27 mouse cellular contexts compared by ENCODE assay signal in the genomic region with DNA sequence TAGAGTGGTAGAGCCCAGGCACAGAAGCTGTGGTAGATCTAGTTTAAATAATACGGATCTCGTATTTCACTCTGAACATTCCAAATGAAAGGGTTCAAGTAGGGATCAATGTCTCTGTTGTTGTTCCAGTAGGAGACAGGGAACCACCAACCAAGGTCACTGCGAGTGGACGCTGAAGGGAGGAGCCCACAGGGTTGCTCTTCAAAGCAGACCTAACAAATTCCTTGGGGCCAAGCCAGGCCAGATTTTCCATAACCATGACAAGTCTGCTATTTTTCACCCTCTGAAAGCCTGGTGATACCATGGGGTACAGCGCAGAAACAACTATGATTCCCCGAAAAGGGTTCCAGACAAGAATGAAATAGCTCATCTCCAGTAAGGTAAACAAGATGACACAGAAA.
DNase-seq lines count a peak whose midpoint lies in the region; ATAC-seq and TF ChIP-seq lines count a peak whose summit lies in the region.
"Had no signal": no experiment of that assay in that cellular context is flagged by ENCODE, and none has a peak within 500 bp of the region (broad histone marks: within the 10 kb centered on the region; RNA-seq: fewer than 3 reads in every experiment).

No protein-coding gene starts in this region.

- no peak for TF ChIP-seq POLR2A in heart, adult 2 months (IDR thresholded peaks at IDR 0.05; ENCODE audit: insufficient read depth, low read depth, low read length)

- no peak overlapping the region for H3K4me3 ChIP-seq in embryonic facial prominence, embryonic 15.5 days (replicated peaks)
- H3K4me3 ChIP-seq in heart, adult 2 months: no peak overlapping the region
- H3K4me3 ChIP-seq: forebrain, embryonic 12.5 days; heart, embryonic 15.5 days; limb, embryonic 15.5 days; midbrain, embryonic 15.5 days; neural tube, embryonic 13.5 days had no signal

- TF ChIP-seq CTCF in heart, adult 2 months (IDR thresholded peaks at IDR 0.05): no peak

- no peak overlapping the region for H3K4me2 ChIP-seq in embryonic facial prominence, embryonic 15.5 days (replicated peaks)
- H3K4me2 ChIP-seq: forebrain, embryonic 12.5 days; heart, embryonic 15.5 days; hindbrain, embryonic 14.5 days; limb, embryonic 15.5 days; lung, embryonic 14.5 days; midbrain, embryonic 15.5 days; neural tube, embryonic 13.5 days had no signal

- H3K9me3 ChIP-seq in embryonic facial prominence, embryonic 15.5 days (replicated peaks): no peaks in the 10 kb centered on the region
- H3K9me3 ChIP-seq: forebrain, embryonic 12.5 days; G1E; heart, embryonic 15.5 days; limb, embryonic 15.5 days; midbrain, embryonic 15.5 days; neural tube, embryonic 13.5 days had no signal

- no peaks in the 10 kb centered on the region for H3K36me3 ChIP-seq in embryonic facial prominence, embryonic 15.5 days
- no peaks in the 10 kb centered on the region for H3K36me3 ChIP-seq in heart, adult 2 months (ENCODE audit: control insufficient read depth, insufficient read depth, low read length)
- H3K36me3 ChIP-seq: forebrain, embryonic 12.5 days; G1E; heart, embryonic 15.5 days; limb, embryonic 15.5 days; midbrain, embryonic 15.5 days; neural tube, embryonic 13.5 days had no signal

- H3K27ac ChIP-seq in embryonic facial prominence, embryonic 15.5 days (replicated peaks): 0 out of 2 replicates have a peak overlapping the region, but pooled peaks have one; percentile 11
- no peak overlapping the region for H3K27ac ChIP-seq in heart, adult 2 months
- H3K27ac ChIP-seq: forebrain, embryonic 12.5 days; heart, embryonic 15.5 days; hindbrain, embryonic 14.5 days; limb, embryonic 15.5 days; liver, embryonic 14.5 days; midbrain, embryonic 15.5 days; neural tube, embryonic 13.5 days had no signal

- DNase-seq in gastrocnemius, postnatal 25 days: peak; percentile 25
- DNase-seq in gastrocnemius, postnatal 4 days (ENCODE audit: low spot score in 2 of 2): no peak
- DNase-seq in lung, postnatal 10 days: peak; percentile 45
- DNase-seq in lung, postnatal 4 days: no peak
- peak; percentile 67 for DNase-seq in adrenal gland, postnatal 10 days
- no peak for DNase-seq in heart, adult 2 months
- DNase-seq: B cell, adult 2 months; cerebellum, adult 11-12 months; cerebellum, postnatal 25 days; heart, postnatal 36 days; kidney, adult 2 months; layer of hippocampus, adult 9-11 months; lung, embryonic 14.5 days; lung, postnatal 36 days; thymus, adult 2 months; thymus, postnatal 4 days had no signal

- peak; percentile 86 for ATAC-seq in embryonic facial prominence, embryonic 15.5 days (ENCODE audit: insufficient number of reproducible peaks, low FRiP score, low TSS enrichment, low read depth)
- ATAC-seq: inflammation-experienced regulatory T-cells, adult 6 months; midbrain, embryonic 15.5 days had no signal

- intact Hi-C loops in heart, adult 2 months (cut with DNase I): no loop called here

- TF ChIP-seq EP300 in heart, adult 2 months (IDR thresholded peaks at IDR 0.05; ENCODE audit: insufficient read depth, low read depth, low read length): no peak

- 0 out of 2 replicates have a peak, but pooled peaks cover 7% of the 10 kb centered on the region for H3K4me1 ChIP-seq in embryonic facial prominence, embryonic 15.5 days
- H3K4me1 ChIP-seq in heart, adult 2 months (ENCODE audit: control insufficient read depth, insufficient read depth, low read length): no peaks in the 10 kb centered on the region
- H3K4me1 ChIP-seq: forebrain, embryonic 12.5 days; heart, embryonic 15.5 days; midbrain, embryonic 15.5 days had no signal

- H3K79me2 ChIP-seq in heart, adult 2 months (replicated peaks; ENCODE audit: control insufficient read depth, insufficient read depth, low read length): no peaks in the 10 kb centered on the region

- H3K9ac ChIP-seq in embryonic facial prominence, embryonic 15.5 days: no peak overlapping the region
- no peak overlapping the region for H3K9ac ChIP-seq in heart, adult 2 months (ENCODE audit: low read depth, low read length)
- H3K9ac ChIP-seq: forebrain, embryonic 12.5 days; heart, embryonic 15.5 days; hindbrain, embryonic 14.5 days; limb, embryonic 15.5 days; liver, embryonic 14.5 days; lung, embryonic 14.5 days; midbrain, embryonic 15.5 days; neural tube, embryonic 13.5 days had no signal

- 61% methylated on average over 6 of the region's 6 CpGs for WGBS in embryonic facial prominence, embryonic 15.5 days
- 72% methylated on average over 6 of the region's 6 CpGs for WGBS in heart, adult 2 months

- no peaks in the 10 kb centered on the region for H3K27me3 ChIP-seq in embryonic facial prominence, embryonic 15.5 days
- no peaks in the 10 kb centered on the region for H3K27me3 ChIP-seq in heart, adult 2 months (ENCODE audit: control insufficient read depth, insufficient read depth, low read length)
- H3K27me3 ChIP-seq: CH12.LX; forebrain, embryonic 12.5 days; heart, embryonic 15.5 days; limb, embryonic 15.5 days; midbrain, embryonic 15.5 days; neural tube, embryonic 13.5 days had no signal

Comparison
In these comparisons a context has a peak if more than half of its experiments do, and no peak if none do; other contexts are left out.
1. DNase-seq: peak in gastrocnemius, postnatal 25 days (single experiment), lung, postnatal 10 days (single experiment) and adrenal gland, postnatal 10 days (single experiment); none in gastrocnemius, postnatal 4 days (0 of 2), lung, postnatal 4 days (0 of 2) and heart, adult 2 months (0 of 2).